Mouse (Mus musculus): ENCODE results near the gene Tgif1.

Gene Tgif1

DNA sequence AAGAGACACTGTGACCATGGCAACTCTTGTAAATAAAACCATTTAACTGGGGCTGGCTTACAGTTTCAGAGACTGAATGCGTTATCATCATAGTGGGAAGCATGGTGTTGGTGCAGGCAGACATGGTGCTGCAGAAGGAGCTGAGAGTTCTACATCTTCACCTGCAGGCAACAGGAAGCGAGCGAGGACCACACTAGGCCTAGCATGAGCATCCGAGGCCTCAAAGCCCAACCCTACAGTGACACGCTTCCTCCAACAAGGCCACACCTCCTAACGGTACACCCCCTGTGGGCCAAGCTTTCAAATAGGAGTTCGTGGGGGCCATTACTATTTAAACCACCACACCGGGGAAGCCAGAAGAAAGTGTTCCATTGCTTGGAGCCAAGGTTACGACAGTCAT lies 34.5 kb upstream of the Tgif1 start:
- Histone ChIP-seq H3K27me3 (ENCODE audit: insufficient read depth, low read length) (no peaks in the 10 kb centered on the region), H3K9me3 (ENCODE audit: low read length) (no peaks in the 10 kb centered on the region), H3K4me3 (replicated peaks; ENCODE audit: low read length) (peak overlapping the region; percentile 18; the same call in 1 of the 2 replicates), H3K36me3 (ENCODE audit: insufficient read depth, low read length) (peaks cover 16% of the 10 kb centered on the region; the same call in 1 of the 2 replicates), H3K4me1 (replicated peaks; ENCODE audit: low read depth, low read length) (peaks cover 79% of the 10 kb centered on the region)
- TF ChIP-seq POU5F1 (IDR thresholded peaks at IDR 0.05; ENCODE audit: borderline replicate concordance, low read length) (no peak), NANOG (IDR thresholded peaks at IDR 0.05; ENCODE audit: borderline replicate concordance, low read length) (no peak), CTCF (conservative IDR thresholded peaks at IDR 0.05; ENCODE audit: low read length) (no peak)

DNA sequence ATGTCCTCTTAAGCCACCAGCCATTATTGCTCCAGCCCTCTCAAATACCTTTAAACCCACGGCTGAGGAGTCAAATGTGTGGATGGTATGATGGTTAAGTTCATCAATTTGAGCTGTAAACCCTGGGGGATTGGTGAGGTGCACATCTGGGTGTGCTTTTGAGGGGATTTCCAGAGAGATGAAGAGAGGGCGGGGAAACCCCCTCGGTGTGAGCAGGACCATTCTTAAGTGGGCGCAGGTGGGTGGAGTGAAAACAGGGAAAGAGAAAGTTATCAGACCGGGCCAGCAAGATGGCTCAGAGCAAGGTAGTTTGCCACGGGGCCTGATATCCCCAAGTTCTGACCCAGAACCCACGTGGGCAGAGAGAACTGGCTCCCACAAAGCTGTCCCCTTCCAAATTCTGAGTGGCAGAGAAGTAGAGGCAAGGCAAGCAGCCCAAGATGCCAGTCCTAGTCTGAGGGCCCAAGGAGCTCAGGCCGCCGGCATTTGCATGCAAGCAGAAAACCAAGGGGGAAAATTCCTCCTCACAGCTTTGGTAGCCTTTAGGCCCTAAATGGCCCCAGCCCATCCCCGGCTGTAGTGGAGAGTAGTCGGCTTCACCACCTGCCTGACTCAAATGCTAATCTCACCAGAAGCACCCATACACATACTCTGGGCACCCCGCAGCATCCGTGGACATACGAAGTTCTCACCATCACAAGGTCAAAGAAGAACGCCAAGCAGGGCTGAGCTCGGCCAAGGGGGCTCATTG lies 33.5 kb upstream of the Tgif1 start:
- H3K4me3 ChIP-seq (replicated peaks; ENCODE audit: low read length) = peak overlapping the region; percentile 46
- H3K27me3 ChIP-seq (ENCODE audit: insufficient read depth, low read length) = no peaks in the 10 kb centered on the region
- peaks cover 88% of the 10 kb centered on the region for H3K4me1 ChIP-seq (replicated peaks; ENCODE audit: low read depth, low read length)
- TF ChIP-seq NANOG (IDR thresholded peaks at IDR 0.05; ENCODE audit: borderline replicate concordance, low read length) (no peak), POU5F1 (IDR thresholded peaks at IDR 0.05; ENCODE audit: borderline replicate concordance, low read length) (no peak), CTCF (conservative IDR thresholded peaks at IDR 0.05; ENCODE audit: low read length) (no peak)
- H3K36me3 ChIP-seq (ENCODE audit: insufficient read depth, low read length) = peaks cover 16% of the 10 kb centered on the region; the same call in 1 of the 2 replicates
- H3K9me3 ChIP-seq (ENCODE audit: low read length) = no peaks in the 10 kb centered on the region

DNA sequence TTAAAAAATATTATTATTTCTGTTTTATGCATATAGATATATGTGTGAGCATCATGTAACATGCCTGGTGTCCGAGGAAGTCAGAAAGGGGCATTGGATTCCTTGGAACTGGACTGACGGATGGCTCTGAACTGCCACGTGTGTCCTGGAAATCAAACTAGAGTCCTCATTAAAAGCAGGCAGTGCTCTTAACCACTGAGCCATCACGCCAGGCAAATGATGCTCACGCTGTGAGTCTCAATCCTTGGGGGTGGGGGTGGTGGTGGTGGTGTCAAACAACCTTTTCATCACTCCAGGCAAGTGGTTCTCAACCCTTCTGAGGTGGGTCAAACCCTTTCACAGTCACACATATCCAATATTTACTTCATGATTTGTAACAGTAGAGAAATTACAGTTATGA lies 32.5 kb upstream of the Tgif1 start:
- TF ChIP-seq NANOG (IDR thresholded peaks at IDR 0.05; ENCODE audit: borderline replicate concordance, low read length) (no peak), CTCF (conservative IDR thresholded peaks at IDR 0.05; ENCODE audit: low read length) (no peak), POU5F1 (IDR thresholded peaks at IDR 0.05; ENCODE audit: borderline replicate concordance, low read length) (no peak)

DNA sequence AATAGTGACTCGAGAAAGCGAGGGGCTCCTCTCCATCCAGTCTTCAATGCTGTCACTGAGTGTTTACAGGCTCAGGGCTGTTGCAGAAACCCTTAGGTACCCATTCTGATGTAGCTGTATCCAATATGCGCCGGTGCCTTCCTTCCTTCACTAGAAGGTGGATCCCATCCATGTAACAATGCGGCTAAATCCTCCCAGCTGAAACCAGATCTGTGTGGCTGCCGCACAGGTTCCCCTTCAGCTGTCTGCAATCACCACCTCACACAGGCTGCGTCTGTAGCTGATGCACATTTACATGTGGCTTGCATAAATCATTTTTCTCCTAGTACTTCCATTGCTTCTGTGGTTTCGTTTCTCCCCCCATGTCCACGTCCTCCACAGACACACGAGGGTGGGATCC lies 28.6 kb upstream of the Tgif1 start:
- Histone ChIP-seq H3K27me3 (ENCODE audit: insufficient read depth, low read length) (no peaks in the 10 kb centered on the region), H3K4me3 (replicated peaks; ENCODE audit: low read length) (peak overlapping the region; percentile 32; the same call in 1 of the 2 replicates), H3K9me3 (ENCODE audit: low read length) (no peaks in the 10 kb centered on the region), H3K36me3 (ENCODE audit: insufficient read depth, low read length) (0 out of 2 replicates have a peak, but pooled peaks cover 2% of the 10 kb centered on the region), H3K4me1 (replicated peaks; ENCODE audit: low read depth, low read length) (peaks cover 65% of the 10 kb centered on the region)
- TF ChIP-seq CTCF (conservative IDR thresholded peaks at IDR 0.05; ENCODE audit: low read length) (no peak), NANOG (IDR thresholded peaks at IDR 0.05; ENCODE audit: borderline replicate concordance, low read length) (no peak), POU5F1 (IDR thresholded peaks at IDR 0.05; ENCODE audit: borderline replicate concordance, low read length) (no peak)

More for the DNA sequence above, 32.5 kb upstream of the Tgif1 start:
- H3K4me1 ChIP-seq (replicated peaks; ENCODE audit: low read depth, low read length) = peaks cover 94% of the 10 kb centered on the region
- H3K4me3 ChIP-seq (replicated peaks; ENCODE audit: low read length) = no peak overlapping the region
- H3K9me3 ChIP-seq (ENCODE audit: low read length) = no peaks in the 10 kb centered on the region
- no peaks in the 10 kb centered on the region for H3K27me3 ChIP-seq (ENCODE audit: insufficient read depth, low read length)
- peaks cover 16% of the 10 kb centered on the region; the same call in 1 of the 2 replicates for H3K36me3 ChIP-seq (ENCODE audit: insufficient read depth, low read length)

DNA sequence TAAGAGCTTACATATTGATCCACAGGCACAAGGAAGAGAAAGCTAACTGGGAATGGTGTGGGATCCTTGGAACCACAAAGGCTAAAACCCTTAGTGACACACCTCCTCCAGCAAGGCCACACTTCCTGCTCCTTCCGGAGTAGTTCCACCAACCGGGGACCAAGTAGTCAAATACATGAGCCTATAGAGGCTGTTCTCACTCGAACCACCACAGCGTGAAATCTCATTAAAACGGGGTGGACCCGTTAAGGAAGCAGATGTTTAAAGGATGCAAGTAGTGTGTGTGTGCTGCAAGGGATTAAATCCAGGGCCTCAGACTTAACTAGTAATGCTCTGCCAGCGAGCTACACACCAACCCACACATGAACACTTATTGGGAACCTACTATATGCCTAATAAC lies 27.8 kb upstream of the Tgif1 start:
- H3K4me3 ChIP-seq (replicated peaks; ENCODE audit: low read length) = no peak overlapping the region
- no peaks in the 10 kb centered on the region for H3K27me3 ChIP-seq (ENCODE audit: insufficient read depth, low read length)
- H3K36me3 ChIP-seq (ENCODE audit: insufficient read depth, low read length) = 0 out of 2 replicates have a peak, but pooled peaks cover 6% of the 10 kb centered on the region
- no peaks in the 10 kb centered on the region for H3K9me3 ChIP-seq (ENCODE audit: low read length)
- TF ChIP-seq CTCF (conservative IDR thresholded peaks at IDR 0.05; ENCODE audit: low read length) (no peak), NANOG (IDR thresholded peaks at IDR 0.05; ENCODE audit: borderline replicate concordance, low read length) (no peak), POU5F1 (IDR thresholded peaks at IDR 0.05; ENCODE audit: borderline replicate concordance, low read length) (no peak)
- peaks cover 64% of the 10 kb centered on the region for H3K4me1 ChIP-seq (replicated peaks; ENCODE audit: low read depth, low read length)

DNA sequence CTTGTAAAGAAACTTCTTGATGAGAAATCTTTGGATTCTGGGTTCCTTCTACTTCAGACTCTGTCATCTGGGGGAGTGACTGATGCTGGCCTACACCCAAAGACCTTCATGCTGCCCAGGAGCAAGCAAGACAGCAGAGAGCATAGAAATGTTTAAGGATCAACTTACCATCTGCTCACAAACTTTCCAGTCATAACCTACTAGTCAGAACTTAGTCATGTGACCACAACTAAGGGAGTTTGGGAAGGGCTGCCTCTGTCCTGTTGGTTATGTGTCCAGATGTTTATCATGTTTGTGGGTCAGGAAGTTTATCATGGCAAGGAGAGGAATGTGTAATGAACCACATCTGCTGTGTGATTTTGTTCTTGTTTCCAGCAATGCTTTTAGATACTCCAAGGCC lies 24.9 kb upstream of the Tgif1 start:
- Histone ChIP-seq H3K9me3 (ENCODE audit: low read length) (no peaks in the 10 kb centered on the region), H3K27me3 (ENCODE audit: insufficient read depth, low read length) (no peaks in the 10 kb centered on the region), H3K36me3 (ENCODE audit: insufficient read depth, low read length) (peaks cover 15% of the 10 kb centered on the region), H3K4me1 (replicated peaks; ENCODE audit: low read depth, low read length) (peaks cover 61% of the 10 kb centered on the region), H3K4me3 (replicated peaks; ENCODE audit: low read length) (no peak overlapping the region)
- TF ChIP-seq POU5F1 (IDR thresholded peaks at IDR 0.05; ENCODE audit: borderline replicate concordance, low read length) (no peak), NANOG (IDR thresholded peaks at IDR 0.05; ENCODE audit: borderline replicate concordance, low read length) (no peak), CTCF (conservative IDR thresholded peaks at IDR 0.05; ENCODE audit: low read length) (no peak)

DNA sequence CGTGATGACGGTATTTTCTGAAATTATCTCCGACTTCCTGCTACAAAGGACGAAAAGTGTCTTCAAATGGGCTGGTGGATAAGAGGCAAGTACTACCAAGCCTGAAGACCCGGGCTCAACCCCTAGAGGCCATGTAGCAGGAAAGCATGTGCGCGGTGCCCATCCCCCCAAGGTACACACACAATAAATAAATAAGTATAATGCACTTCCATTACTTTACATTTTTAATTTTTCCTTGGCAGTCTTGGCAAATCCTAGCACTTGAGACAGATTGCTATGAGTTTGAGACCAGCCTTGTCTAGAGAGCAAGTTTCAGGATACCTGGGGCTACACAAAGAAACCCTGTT lies 20.4 kb upstream of the Tgif1 start:
- no peaks in the 10 kb centered on the region for H3K27me3 ChIP-seq (ENCODE audit: insufficient read depth, low read length)
- peak overlapping the region; percentile 78 for H3K4me3 ChIP-seq (replicated peaks; ENCODE audit: low read length)
- no peak for TF ChIP-seq POU5F1 (IDR thresholded peaks at IDR 0.05; ENCODE audit: borderline replicate concordance, low read length)
- TF ChIP-seq CTCF (conservative IDR thresholded peaks at IDR 0.05; ENCODE audit: low read length) = no peak
- TF ChIP-seq NANOG (IDR thresholded peaks at IDR 0.05; ENCODE audit: borderline replicate concordance, low read length) = no peak
- peaks cover 8% of the 10 kb centered on the region for H3K9me3 ChIP-seq (ENCODE audit: low read length)
- peaks cover 15% of the 10 kb centered on the region for H3K36me3 ChIP-seq (ENCODE audit: insufficient read depth, low read length)
- peaks cover 74% of the 10 kb centered on the region for H3K4me1 ChIP-seq (replicated peaks; ENCODE audit: low read depth, low read length)

DNA sequence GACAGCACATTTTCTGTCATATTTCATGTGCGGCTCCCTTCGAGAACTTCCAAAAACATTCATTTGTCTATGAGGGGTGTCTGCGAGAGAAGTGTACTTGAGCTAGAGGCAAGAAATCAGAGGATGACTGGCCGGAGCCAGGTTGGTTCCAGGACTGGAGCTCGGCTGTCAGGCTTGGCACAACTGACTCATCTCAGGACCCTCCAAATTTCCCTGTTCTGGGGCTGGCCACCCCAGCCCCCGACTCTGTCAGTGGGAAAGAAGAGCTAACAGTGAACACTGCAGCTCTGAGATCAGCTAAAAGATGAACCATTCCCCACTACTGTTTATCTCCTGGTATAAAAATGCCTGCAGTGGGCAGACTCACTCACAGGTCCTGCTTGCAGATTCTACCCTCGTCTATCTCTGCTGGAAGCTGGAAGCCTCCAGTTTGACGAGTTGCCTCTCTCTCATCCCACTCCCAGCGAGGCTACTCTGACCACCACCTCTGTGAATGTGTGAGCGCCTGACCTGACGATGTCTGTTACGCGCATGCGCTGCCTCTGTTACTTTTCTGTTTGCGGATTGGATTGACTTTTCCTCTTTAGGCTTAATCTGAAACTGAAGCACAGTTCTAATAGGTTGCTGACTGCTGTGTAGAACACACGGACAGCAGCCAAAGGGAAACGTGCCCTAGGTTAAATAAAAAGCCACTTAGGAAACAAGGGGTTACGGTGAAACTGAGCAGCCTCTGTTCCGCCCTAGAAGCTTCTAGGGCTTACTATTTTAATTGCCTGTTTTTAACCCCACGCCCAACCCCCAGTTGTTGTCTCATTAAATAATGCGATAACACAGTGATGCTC lies 19.8 kb upstream of the Tgif1 start:
- Histone ChIP-seq H3K4me1 (replicated peaks; ENCODE audit: low read depth, low read length) (peaks cover 80% of the 10 kb centered on the region), H3K36me3 (ENCODE audit: insufficient read depth, low read length) (peaks cover 15% of the 10 kb centered on the region), H3K9me3 (ENCODE audit: low read length) (peaks cover 12% of the 10 kb centered on the region), H3K4me3 (replicated peaks; ENCODE audit: low read length) (peak overlapping the region; percentile 78), H3K27me3 (ENCODE audit: insufficient read depth, low read length) (no peaks in the 10 kb centered on the region)
- TF ChIP-seq NANOG (IDR thresholded peaks at IDR 0.05; ENCODE audit: borderline replicate concordance, low read length) (no peak), POU5F1 (IDR thresholded peaks at IDR 0.05; ENCODE audit: borderline replicate concordance, low read length) (no peak), CTCF (conservative IDR thresholded peaks at IDR 0.05; ENCODE audit: low read length) (no peak)
